Mouse (Mus musculus) 3T3-L1 (cell line): ENCODE measurements around the gene Gm6460.
"Not testable (repeated sequence)": the region's sequence is repeated elsewhere in the genome, so short reads cannot be mapped to it uniquely, and the experiment has no call there.

ENCODE experiments used
- DNase-seq: peaks from one replicate; pipeline ENCODE4 v3.0.0-alpha.2; 2015; ENCODE audit warnings: low read depth, low spot score

Gene Gm6460

DNA sequence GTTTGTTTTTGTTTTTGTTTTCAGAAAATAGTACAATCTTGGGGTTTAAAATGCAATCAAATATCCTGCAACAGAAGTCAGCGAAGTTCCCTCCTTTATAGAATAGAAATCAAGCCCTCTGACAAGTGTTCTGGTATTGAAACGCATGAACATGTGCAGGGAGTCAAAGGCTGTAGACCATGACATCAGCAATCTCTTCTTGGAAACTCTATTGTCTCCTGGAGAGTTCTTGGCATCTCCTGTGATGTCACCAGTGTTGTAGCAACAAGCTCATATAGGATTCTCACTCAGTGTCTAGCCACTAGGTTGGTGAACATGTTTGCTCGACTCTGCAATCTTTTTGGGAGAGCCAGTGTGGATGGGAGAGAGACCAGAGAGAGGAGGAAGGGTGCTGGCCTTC lies at the start of gene Gm6460:
Gm6460 (plus strand) TSS at position 301 of the 400 bp plus-strand sequence.
- not testable (repeated sequence) for DNase-seq
